Mouse (Mus musculus) megakaryocyte, embryonic 14.5 days (primary cell): ENCODE data around the gene H13.

Experiments used
- FLI1 ChIP-seq: IDR thresholded peaks from 2 replicates; pipeline ENCODE4 v1.6.1; 2012; ENCODE audit warnings: low read length, inconsistent platforms, mixed read lengths
- GATA1 ChIP-seq: IDR thresholded peaks from 3 replicates; pipeline ENCODE4 v1.6.1; 2012; ENCODE audit warnings: mixed read lengths, low read length, inconsistent platforms, borderline replicate concordance

DNA sequence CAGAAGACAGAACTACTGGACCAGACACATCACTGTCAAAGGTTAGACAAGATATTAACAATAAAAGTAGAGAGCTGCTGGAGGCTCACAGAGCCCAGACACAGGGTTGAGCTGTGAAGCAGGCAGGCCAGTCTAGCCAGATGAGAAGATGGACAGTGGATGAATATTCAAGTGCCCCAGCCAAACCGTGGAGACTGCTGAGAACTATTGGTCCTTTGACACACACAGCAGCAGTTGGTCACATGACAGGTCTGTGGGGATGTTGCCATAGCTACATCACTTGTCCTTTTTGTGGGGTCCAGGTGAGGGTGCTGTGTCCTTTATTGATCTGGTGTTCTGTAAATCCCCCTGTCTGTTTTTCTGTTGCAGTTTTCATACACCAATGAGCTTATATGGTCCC lies 44.0 kb upstream of the H13 start:
- TF ChIP-seq GATA1, result no peak
- TF ChIP-seq FLI1, result no peak
